Mouse (Mus musculus): Measurements from ENCODE around the gene Madd.

The Madd gene

GRCm38 (mm10) chr2:91175490-91175889 is 8.1 kb downstream of the Madd start:
- no peak for DNase-seq (ENCODE audit: extremely low spot score, low spot score)

DNA sequence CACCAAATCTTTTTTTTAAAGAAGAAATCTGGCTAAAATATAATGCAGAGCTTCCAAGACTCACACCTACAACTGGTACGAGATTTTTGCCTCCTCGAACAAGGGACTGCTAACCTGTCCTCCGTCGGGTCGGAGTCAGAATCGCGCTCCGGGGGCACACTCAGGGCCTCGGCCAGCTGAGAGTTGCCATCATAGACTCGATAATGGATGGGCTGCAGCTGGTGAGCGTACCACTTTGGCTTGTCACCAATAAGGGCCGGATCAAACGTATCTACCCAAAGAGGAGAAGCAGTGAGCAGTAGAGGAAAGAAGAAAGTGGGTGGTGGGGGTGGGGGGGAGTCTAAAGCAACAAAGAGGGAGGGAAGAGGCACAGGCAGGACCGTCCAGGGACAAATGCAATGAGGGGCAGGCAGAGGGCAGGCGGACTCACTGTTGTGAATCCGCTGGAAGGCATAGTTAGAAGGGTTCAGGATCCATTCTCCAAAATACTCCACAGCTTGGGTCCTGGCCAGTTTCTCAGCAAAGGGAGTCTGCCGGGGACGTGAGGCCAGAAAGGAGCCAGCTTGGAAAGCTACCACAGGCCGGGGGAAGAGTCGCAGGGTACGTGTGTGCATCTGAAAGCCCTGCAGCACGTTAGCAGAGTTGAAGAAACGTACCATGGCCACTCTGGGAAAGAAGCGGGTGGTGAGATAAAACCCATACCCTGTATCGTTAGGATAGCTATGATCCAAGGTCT is 13.9 kb downstream of the Madd start:
- DNase-seq (ENCODE audit: extremely low spot score, low spot score) = no peak

DNA sequence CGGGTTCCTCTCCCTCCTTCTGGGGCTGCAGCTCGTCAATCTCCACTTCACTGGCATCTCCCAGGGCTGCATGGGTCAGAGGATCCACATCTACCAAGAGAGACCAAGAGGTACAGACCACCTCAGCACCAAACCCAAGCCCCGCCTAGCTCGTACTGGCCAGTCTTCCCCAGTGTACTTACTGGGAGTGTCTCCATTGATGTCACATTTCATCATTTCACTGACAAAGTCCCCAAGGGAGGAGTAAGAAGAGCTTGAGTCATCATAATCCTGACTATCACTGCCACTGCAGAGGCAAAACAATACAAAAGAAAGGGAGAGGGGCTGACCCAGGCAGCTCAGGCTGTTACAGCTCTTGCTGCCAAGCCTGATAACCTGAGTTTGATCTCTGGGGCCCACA is 16.0 kb downstream of the Madd start:
- DNase-seq (ENCODE audit: extremely low spot score, low spot score) = no peak

GRCm38 (mm10) chr2:91164991-91165390 is 18.6 kb downstream of the Madd start:
- DNase-seq (ENCODE audit: extremely low spot score, low spot score) = no peak

GRCm38 (mm10) chr2:91163532-91163931 is 20.1 kb downstream of the Madd start:
- no peak for DNase-seq (ENCODE audit: extremely low spot score, low spot score)

GRCm38 (mm10) chr2:91162952-91163351 is 20.7 kb downstream of the Madd start:
- no peak for DNase-seq (ENCODE audit: extremely low spot score, low spot score)

DNA sequence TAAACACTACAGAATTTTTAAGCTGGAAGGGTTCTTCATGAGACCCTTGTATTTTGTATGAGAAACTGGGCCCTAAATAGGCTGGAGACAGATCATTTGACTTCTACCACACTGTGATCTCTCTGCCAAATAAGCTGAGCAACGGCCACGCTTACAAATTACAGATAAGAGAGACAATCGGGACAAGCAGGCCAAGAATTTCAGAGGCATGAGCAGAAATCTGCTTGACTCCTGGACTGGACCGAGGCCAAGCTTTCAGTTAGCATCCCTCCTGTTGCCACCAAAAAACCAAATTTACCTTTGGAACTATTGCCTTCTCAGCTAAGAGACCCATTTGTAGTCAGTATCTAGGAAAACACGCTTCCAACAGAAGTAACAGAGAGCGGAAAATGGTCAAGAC is 23.0 kb downstream of the Madd start:
- no peak for DNase-seq (ENCODE audit: extremely low spot score, low spot score)

GRCm38 (mm10) chr2:91157002-91157752 is 26.5 kb downstream of the Madd start:
- DNase-seq (ENCODE audit: extremely low spot score, low spot score) = no peak

- DNase-seq (ENCODE audit: extremely low spot score, low spot score) = no peak
These were observed 29.5 kb downstream of the Madd start for GRCm38 (mm10) chr2:91154091-91154490.

DNA sequence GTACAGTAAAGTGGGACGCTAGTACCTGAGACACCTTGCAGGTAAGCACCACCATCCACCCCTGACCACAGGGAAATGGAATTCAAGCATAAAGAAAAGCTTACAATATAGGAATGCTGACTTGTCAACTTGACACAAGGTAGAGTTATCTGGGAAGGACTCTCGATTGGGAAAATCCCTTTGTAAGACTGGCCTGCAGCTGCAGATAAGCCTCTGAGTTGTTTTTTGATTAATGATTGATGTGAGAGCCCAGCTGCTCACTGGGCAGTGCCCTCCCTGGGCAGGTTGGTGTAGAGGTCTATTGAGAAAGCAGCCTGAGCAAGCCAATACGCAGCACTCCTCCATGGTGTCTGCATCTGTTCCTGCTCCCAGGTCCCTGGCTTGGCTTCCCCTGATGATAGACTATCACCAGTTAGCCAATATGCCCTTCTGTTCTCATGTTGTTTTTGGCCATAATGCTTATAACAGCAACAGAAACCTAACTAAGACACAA is 30.7 kb downstream of the Madd start:
- no peak for DNase-seq (ENCODE audit: extremely low spot score, low spot score)

DNA sequence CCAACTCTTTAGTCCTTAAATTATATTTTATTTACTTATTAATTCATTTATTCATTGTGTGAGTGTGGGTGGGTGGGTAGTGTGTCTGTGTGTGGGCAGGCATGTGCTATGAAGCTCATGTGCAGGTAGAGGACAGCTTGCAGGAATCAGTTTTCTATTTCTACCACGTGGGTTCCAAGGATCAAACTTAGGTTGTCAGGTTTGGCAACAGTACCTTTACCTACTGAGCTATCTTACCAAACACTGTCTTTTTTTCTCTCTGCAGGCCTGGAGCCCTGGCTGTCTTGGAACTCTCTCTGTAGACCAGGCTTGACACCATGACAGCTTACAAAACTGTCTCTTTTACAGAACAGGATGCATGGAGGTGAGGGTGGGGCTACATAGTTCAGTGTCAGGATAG is 32.3 kb downstream of the Madd start:
- no peak for DNase-seq (ENCODE audit: extremely low spot score, low spot score)

DNA sequence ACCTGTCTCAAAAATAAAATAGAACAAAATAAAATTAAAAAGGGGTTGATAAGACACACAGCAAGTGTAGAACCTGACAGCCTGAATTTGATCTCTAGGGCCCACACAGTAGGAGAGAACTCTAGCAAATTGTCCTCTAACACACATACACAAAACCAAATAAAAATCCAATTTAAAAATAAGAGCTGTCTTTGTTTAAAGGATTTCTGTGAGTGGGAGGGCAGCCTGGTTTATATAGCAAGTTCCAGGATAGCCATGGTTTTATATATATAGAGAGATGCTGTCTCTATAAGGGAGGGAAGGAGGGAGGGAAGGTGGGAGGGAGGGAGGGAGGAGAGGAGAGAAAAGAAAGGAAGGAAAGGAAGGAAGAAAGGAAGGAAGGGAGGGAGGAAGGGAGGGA is 35.5 kb downstream of the Madd start:
- DNase-seq (ENCODE audit: extremely low spot score, low spot score) = no peak

DNA sequence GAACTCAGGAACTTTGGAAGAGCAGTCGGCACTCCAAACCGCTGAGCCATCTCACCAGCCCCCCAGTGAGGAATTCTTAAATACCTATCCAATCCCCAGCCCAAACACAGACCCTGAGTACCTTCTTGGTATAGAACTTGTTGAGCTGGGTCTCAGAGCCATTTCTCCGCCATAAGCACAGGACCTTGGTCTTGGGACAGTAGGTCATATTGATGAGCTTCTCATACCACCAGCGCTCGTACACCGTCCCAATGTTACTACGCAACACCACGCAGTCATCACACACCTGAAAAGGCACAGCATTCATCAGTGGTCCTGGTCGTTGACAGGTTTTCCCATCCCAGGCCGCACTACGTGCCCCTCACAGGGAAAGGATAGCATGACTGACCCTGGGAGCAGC is 40.2 kb downstream of the Madd start:
- DNase-seq (ENCODE audit: extremely low spot score, low spot score) = no peak

DNA sequence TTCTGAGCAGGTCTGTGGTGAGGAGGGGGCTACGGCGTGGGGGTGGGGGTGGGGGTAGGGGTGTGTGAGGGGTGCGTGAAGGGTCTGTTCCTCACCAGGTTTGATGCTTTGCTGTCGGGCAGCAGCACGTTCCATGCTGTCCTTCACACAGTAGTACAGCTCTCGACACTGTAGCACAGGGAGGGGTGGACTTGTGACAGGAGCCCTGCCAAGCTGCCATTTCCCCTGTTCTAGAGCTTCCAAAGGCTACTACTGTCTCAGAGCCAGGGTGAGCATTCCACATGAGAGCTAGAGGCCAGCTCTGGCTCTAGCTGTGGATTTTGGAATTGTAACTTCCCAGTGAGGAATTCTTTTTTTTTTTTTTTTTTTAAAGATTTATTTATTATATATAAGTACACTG is 40.7 kb downstream of the Madd start:
- DNase-seq (ENCODE audit: extremely low spot score, low spot score) = no peak

- DNase-seq (ENCODE audit: extremely low spot score, low spot score) = no peak
These were observed 43.9 kb downstream of the Madd start for GRCm38 (mm10) chr2:91139764-91140163.

DNA sequence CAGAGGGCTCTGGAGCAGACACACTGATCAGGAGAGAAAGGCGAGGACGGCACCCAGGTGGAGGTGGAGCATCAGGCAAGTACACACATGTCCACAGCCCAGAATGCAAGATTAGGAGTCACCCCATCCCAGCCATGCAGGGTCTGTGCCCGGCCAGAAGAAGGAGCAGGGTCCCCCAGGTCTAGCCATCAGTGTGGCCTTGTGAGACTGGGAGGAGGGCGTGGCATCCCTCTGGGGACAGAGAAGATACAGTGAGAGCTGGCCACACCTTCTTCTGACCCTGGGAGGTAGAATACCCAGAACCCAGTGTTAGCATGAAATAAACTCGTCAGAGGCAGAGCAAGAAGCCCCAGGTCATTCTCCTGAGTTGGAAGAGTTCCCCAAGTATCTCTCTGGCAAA is 44.3 kb downstream of the Madd start:
- no peak for DNase-seq (ENCODE audit: extremely low spot score, low spot score)

- DNase-seq (ENCODE audit: extremely low spot score, low spot score) = no peak
These were observed 46.2 kb downstream of the Madd start for GRCm38 (mm10) chr2:91137481-91137880.

GRCm38 (mm10) chr2:91136513-91137412 is 46.9 kb downstream of the Madd start:
- DNase-seq (ENCODE audit: extremely low spot score, low spot score) = no peak

- DNase-seq (ENCODE audit: extremely low spot score, low spot score) = no peak
These were observed 51.6 kb downstream of the Madd start for GRCm38 (mm10) chr2:91132035-91132434.

- no peak for DNase-seq (ENCODE audit: extremely low spot score, low spot score)
These were observed 52.4 kb downstream of the Madd start for GRCm38 (mm10) chr2:91131251-91131650.

DNA sequence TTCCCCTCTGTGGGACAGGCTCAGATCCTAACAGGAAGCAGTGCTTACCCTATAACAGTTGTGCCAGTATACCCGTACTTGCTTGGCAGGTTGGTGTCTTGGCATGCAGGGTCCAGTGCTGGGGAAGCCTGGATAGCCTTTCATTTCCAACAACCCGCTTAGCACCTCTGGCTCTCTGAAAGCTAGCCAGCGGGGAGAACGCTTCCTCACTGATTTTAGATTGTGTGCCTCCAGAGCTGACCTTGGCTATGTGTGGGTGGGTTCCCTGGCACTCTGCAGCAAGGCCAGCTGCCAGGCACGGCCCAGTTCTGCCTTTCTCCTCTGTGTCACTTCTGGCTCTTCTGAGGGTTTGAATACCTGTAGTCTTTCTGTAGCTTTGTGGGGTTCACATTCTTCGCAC is 53.5 kb downstream of the Madd start:
- no peak for DNase-seq (ENCODE audit: extremely low spot score, low spot score)

DNA sequence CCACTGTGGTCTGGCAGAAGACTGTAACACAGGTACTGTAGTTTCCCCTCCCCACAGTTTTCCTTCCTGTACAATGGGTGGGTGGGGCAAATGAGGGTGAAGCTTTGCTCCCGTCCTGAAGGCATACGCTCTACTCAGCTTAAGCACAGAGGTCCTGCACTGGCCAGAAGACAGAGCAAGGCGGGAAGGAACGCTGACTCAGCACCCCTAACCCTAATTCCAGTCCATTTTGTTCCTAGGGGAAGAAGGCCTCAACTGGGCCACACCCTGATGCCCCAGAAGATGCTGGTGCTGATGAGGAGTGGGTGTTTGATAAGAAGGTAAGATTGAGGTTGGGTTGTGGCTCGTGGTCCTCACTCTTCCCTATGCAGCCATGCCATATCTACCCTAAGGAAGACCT is 54.9 kb downstream of the Madd start:
- DNase-seq (ENCODE audit: extremely low spot score, low spot score) = no peak

All from neural tube, embryonic 10.5 days (tissue).